ENCODE assay signal across 10 mouse cellular contexts in genomic region chr5:76159555-76159954, GRCm38 (mm10).
"Had no signal": no experiment of that assay in that cellular context is flagged by ENCODE, and none has a peak within 500 bp of the region (broad histone marks: within the 10 kb centered on the region; RNA-seq: fewer than 3 reads in every experiment).

No protein-coding gene starts in this region.

- H3K9ac ChIP-seq: limb, embryonic 15.5 days; liver, embryonic 15.5 days; lung, embryonic 14.5 days; midbrain, embryonic 13.5 days had no signal

- H3K36me3 ChIP-seq: liver, embryonic 15.5 days had no signal

- H3K4me3 ChIP-seq: layer of hippocampus, adult 2 months; limb, embryonic 15.5 days; liver, embryonic 15.5 days; midbrain, embryonic 13.5 days had no signal

- H3K4me2 ChIP-seq: limb, embryonic 15.5 days; liver, embryonic 15.5 days; lung, embryonic 14.5 days; midbrain, embryonic 13.5 days had no signal

- H3K9me3 ChIP-seq: limb, embryonic 15.5 days; liver, embryonic 15.5 days; midbrain, embryonic 13.5 days had no signal

- H3K27ac ChIP-seq: layer of hippocampus, adult 2 months; limb, embryonic 15.5 days; liver, embryonic 15.5 days; midbrain, embryonic 13.5 days had no signal

- DNase-seq: kidney, adult 9 months; kidney, postnatal 10 days; lung, embryonic 14.5 days; spleen, adult 18-20 months; thymus, postnatal 36 days had no signal

- H3K27me3 ChIP-seq: limb, embryonic 15.5 days; liver, embryonic 15.5 days; midbrain, embryonic 13.5 days had no signal

- ATAC-seq: intestine, embryonic 16.5 days; midbrain, embryonic 13.5 days had no signal

- H3K4me1 ChIP-seq: midbrain, embryonic 13.5 days had no signal
